Mouse (Mus musculus) gastrocnemius, postnatal 25 days (tissue): Measurements from ENCODE around the gene Ampd3. TPM values are rescaled to one million over a fixed set of nuclear protein-coding genes. Genes with fewer than 3 reads are reported as not detected.
A peak's percentile ranks its signal among the peaks of the same experiment; 100 is the strongest.

ENCODE experiments used
- DNase-seq: peaks from one replicate; pipeline ENCODE4 v3.0.0; 2022
- total RNA-seq, 2 experiments: library from RNA; stranded (reverse); gene quantifications; 1 replicate in 1 of 2; 2 replicates in 1 of 2; pipeline ENCODE4 v1.2.3; 2021

Ampd3 gene
- total RNA-seq, 2 experiments from 2014 or later: 3.9 to 9.1 TPM

GRCm38 (mm10) chr7:110797722-110798409, 29.9 kb downstream of the Ampd3 start:
- peak; percentile 34 for DNase-seq

GRCm38 (mm10) chr7:110801028-110801427, 33.0 kb downstream of the Ampd3 start:
- DNase-seq: peak; percentile 53

DNA sequence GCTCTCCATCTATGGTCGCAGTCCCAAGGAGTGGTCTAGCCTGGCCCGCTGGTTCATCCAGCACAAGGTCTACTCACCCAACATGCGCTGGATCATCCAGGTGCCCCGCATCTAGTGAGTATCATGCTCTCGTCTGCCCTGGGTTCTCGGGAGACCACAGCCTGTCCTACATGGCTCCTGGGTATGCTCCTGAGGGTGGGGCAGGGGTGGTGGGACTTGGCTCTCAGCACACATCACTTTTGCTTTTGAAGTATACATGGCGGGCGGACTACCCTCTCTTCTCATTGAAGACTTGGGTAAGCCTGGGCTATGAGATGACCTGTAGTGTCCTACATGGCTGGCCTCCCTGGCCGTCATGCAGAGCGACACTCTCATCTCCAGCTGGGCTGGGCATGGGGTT, 35.1 kb downstream of the Ampd3 start:
- DNase-seq: no peak

- peak; percentile 67 for DNase-seq
Measured at GRCm38 (mm10) chr7:110804266-110804665, 36.3 kb downstream of the Ampd3 start.

GRCm38 (mm10) chr7:110807460-110808030, 39.5 kb downstream of the Ampd3 start:
- DNase-seq: no peak

DNA sequence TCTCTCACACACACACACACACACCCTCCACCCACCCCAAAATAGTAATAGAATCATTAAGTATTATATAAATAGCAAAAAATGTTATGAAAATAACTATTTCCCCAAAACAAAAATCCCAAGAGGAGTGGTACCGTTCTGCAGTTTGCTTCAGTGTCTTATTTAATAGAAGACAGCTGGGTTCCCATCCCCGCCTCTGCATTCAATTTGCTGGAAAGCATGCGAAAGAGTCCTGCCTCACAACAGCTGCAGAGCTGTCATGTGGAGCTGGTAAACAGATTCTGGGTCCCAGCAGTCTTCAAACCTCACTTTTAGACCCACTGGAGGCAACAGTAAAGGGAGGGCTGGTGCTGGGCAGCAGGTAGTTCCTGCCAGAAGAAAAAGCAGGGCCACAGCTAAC, 41.0 kb downstream of the Ampd3 start:
- peak; percentile 54 for DNase-seq

DNA sequence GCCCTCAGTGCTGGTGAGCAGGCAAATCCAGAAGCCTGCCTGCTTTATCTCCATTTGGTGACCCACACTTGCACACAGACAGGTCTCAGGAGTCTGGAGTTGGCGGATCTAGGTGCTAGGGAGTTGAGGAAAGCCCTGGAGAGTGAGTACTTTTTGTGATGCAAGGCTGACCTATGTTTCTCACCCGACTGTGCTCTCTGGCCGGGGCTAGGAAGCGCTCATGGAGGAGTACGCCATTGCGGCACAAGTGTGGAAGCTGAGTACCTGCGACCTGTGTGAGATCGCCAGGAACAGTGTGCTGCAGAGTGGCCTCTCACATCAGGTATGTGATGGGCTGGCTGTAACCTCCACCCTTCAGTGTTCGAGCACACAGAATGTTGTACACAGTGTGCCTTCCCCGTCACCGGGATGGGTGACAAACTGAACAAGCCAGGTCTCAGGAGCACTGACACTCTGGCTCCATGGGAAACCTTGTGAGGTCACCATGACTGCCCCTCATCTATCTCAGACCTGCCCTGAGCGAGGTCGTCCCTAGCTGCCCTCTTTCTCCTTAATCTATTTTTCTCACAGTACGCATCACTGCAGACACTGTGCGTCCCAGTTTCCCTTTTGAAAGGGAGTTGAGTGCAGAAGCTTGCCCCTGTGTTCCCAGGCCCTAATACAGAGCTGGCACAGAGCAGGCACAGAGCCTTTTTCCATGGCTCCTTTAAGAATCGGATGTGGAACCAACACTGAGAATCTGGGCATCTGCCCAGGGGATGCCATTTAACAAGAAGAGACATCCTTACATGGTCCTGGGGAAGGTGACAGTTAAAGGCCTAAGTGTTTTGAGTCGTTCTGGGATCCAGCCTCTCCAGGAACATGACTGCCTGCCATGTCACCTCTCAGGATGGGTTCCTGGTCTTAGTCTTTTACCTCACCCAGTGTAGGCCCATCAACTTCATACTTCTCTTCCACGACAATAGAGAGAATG, 41.9 kb downstream of the Ampd3 start:
- no peak for DNase-seq

DNA sequence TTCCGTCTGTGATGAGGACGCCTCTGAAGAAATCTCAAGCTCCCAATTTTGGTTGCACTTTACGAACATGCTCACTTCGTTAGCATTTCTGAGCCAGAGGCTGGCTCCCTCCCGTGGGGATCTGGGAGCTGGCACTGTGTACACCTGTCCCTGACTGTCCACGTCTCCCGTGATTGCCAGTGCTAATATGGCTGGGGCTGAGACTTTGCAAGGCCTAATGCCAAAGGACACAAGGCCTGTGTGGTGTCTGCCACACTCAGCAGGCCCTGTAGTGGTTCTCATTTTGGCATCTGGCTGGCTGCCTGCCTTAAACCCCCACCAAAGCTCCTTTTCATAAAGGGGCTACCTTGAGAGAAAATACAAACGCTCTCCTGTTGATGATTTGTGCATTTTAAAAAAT, 43.0 kb downstream of the Ampd3 start:
- no peak for DNase-seq

- DNase-seq: no peak
Measured at GRCm38 (mm10) chr7:110811529-110811928, 43.5 kb downstream of the Ampd3 start.

- no peak for DNase-seq
Measured at GRCm38 (mm10) chr7:110813983-110814382, 46.0 kb downstream of the Ampd3 start.

DNA sequence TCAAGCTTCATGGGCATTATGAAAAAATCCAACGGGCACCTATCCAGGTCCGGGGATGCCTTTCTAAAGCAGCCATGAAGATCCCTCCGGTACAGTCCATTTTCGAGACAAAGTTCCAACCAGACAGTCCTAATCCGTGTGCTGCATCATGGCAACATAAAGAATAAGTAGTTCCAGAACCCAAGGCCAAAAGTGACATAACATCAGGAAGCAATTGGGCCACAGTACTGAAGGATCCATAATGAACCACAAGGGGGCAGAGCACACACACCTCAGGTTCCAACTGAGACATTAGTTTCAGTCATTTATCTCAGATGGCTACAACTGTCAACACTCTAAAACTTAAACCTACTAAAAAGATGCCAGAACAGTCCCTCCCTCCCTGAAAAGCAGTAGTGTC, 48.0 kb downstream of the Ampd3 start:
- DNase-seq: no peak

- DNase-seq: peak; percentile 72
Measured at GRCm38 (mm10) chr7:110818206-110818605, 50.2 kb downstream of the Ampd3 start.

DNA sequence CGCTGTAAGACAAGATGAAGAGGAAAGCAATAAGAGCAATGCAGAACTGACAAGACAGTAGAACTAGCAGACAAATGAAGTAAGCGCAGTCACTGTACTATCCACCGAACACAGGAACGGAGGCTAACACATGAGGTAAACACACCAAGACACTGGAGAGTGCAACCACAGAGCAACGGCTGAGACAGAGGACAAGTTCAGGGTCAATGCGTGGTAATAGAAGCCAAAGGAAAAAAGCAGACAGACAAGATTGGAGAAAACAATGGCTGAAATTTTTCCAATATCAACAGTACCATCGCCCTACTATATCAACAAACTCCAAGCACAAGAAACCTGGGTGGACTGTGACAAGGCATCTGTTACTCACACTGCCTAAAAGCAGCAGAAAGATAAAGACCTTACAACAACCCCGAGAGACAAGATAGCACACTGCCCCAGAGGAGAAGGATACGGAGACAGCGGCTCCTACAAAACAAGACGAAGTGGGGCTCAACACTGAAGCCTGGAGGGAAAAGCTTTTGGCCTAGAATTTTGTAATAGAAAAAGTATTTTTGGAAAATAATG, 50.9 kb downstream of the Ampd3 start:
- no peak for DNase-seq

- DNase-seq: no peak
Measured at GRCm38 (mm10) chr7:110821068-110821467, 53.1 kb downstream of the Ampd3 start.

DNA sequence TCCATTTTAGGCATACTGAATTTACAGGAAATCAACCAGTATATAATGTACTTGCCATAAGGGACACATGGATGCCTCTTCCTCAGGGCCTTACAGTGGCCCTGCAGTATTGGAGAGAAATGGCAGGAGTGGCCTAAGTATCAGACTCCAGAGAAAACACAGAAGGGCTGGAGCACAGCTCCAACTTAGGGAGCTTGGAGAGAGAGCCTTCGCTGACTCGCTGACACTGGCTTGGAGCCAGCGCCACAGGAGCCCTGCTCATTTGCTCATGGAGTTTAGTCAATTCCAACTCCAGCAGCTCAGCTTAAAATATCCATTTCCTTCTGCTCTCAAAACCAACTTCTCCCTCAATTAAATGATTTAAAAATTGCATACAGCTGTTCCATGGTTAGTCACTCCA, 53.6 kb downstream of the Ampd3 start:
- DNase-seq: peak; percentile 59

GRCm38 (mm10) chr7:110822055-110822454, 54.0 kb downstream of the Ampd3 start:
- DNase-seq: no peak

DNA sequence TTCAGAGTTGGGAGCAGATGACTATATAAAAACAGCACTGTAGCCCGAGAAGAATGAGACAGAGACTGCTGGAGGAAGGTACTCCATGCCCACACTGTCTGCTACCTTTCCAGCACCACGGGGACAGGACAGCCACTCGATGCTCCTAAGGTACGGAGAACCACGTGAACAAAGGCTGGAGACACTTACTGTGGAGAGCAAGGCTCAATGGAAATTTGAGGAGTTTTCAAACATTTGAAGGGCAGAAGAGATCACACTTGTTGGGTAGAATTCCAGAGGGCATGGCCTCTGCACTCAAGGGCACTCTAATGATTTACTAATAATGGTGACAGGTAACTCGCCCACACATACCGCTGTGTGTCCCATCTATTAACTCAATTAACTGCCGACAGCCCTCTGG, 55.1 kb downstream of the Ampd3 start:
- no peak for DNase-seq

DNA sequence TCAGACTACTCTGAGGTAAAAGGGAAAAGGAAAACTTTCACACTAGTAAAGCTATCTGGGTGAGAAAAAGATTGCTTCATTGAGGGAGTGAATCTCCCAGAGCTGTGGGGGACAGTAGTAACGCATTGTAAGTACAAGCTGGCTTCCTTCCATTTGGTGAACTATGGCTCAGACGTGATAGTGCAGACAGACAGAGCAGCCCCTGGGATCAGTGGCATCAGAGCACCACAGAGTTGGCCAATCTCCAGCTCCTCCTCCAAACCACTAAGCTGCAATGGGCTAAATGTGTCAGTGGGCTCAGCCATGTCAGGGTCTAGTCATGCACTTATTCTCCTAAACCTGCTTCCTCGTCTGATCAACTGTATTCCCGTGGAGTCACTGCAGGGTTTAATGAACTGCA, 55.6 kb downstream of the Ampd3 start:
- DNase-seq: no peak

GRCm38 (mm10) chr7:110823995-110824953, 56.3 kb downstream of the Ampd3 start:
- no peak for DNase-seq

DNA sequence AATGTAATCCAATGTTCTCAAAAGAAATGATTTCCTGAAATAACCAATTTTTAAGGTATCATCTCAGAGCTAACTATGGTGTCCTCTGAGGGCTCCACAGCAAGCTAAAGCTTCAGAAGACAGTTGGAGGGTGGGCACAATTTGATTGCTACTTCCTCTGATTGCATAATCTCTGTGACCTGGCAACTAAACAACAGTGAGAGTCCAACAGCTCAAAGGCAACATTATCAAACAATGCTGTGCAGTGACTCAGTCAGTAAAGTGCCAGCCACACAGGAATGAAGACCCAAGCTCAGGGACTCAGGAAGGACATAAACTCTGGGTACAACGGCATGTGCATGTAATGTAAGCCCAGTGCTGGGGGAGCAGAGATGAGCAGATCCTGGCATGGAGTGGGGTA, 65.0 kb downstream of the Ampd3 start:
- no peak for DNase-seq

DNA sequence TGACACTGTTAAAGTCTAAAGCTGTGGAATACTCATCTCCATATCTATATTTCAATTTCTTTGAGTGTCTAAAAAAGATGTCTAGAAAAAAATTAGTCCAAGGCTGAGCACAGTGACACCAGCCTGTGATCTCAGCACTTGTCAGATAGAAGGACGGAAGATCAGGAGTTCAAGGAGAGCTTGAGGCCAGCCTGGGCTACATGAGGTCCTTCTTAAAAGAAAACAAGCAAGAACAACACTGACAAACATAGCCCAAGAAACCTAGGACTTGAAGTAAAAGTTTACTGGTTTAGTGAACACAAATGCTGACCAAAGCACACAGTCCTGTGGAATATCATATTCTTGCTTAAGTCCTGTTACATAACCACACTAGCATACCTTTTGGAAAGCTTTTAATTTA, 66.0 kb downstream of the Ampd3 start:
- no peak for DNase-seq

GRCm38 (mm10) chr7:110834522-110834921, 66.5 kb downstream of the Ampd3 start:
- DNase-seq: no peak
